Mouse (Mus musculus): Measurements from ENCODE around the gene Hspa1a. TPM values are rescaled to one million over a fixed set of nuclear protein-coding genes. Genes with fewer than 3 reads are reported as not detected.
"Not testable (repeated sequence)": the region's sequence is repeated elsewhere in the genome, so short reads cannot be mapped to it uniquely, and the experiment has no call there.

Hspa1a gene
- polyA plus RNA-seq (2012; rRNA removed): 4.4 and 5.5 TPM in 2 replicates

DNA sequence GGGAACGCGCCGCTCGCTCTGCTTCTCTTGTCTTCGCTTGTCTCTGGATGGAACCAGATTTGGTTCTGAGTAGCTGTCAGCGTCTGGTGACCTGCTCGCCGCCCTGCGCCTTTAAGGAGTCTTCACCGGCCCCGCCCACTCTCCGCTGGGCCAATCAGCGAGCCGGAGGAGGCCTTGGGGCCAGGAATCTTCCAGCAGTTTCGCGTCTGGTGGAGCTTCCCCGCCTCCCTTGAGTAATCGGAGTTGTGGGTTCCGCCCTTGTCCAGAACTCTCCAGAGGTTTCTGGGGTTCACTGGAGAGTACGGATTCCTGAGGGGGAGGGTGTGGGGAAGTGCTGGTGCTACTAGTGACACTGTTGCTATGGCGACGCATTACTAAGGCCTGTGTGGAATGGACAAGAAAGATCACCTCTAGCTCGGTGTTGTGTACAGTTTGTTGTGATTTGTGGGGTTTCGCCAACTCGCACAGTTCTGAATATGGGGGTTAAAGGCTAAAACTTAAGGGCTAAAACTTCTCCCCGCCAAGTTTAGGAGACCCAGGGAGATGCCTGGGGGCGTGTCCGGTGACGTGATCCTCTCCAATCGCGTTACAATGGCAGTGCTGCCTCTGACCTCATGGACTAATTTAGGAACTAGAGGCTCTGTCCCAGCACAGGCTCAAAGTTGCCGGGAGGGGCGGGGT lies at the start of gene Hspa1a, which contains the start of gene Hspa1l:
Hspa1a (minus strand) TSS at position 88 of the 681 bp plus-strand sequence.
Hspa1l (plus strand) TSS at position 635 of the 681 bp plus-strand sequence.
- not testable (repeated sequence) for H3K36me3 ChIP-seq (ENCODE audit: control insufficient read depth, insufficient read depth, low read length); H3K27me3 ChIP-seq (ENCODE audit: control insufficient read depth, insufficient read depth, low read length); H3K4me1 ChIP-seq (ENCODE audit: control insufficient read depth, insufficient read depth, low read length)
- TF ChIP-seq POLR2A (IDR thresholded peaks at IDR 0.05; ENCODE audit: control insufficient read depth, low read depth, low read length): peak; percentile 42; the same call in 1 of the 2 replicates
- Histone ChIP-seq H3K27ac (ENCODE audit: control insufficient read depth, insufficient read depth, low read depth, low read length) (peak within 1 kb of the TSS; percentile 86), H3K4me3 (ENCODE audit: control insufficient read depth, low read depth, low read length) (peak within 1 kb of the TSS; percentile 91)

GRCm38 (mm10) chr17:35021163-35021808 lies 49.3 kb upstream of the Hspa1a start:
- peak; percentile 96 for TF ChIP-seq CTCF (IDR thresholded peaks at IDR 0.05; ENCODE audit: control insufficient read depth, insufficient read depth, insufficient replicate concordance, low read depth, low read length)
- TF ChIP-seq POLR2A (IDR thresholded peaks at IDR 0.05; ENCODE audit: control insufficient read depth, low read depth, low read length): no peak
- no peak overlapping the region; the same call in 1 of the 2 replicates for H3K4me3 ChIP-seq (ENCODE audit: control insufficient read depth, low read depth, low read length)
- no peaks in the 10 kb centered on the region for H3K36me3 ChIP-seq (ENCODE audit: control insufficient read depth, insufficient read depth, low read length)
- H3K27me3 ChIP-seq (ENCODE audit: control insufficient read depth, insufficient read depth, low read length): no peaks in the 10 kb centered on the region
- H3K4me1 ChIP-seq (ENCODE audit: control insufficient read depth, insufficient read depth, low read length): peaks cover 5% of the 10 kb centered on the region
- H3K27ac ChIP-seq (ENCODE audit: control insufficient read depth, insufficient read depth, low read depth, low read length): 0 out of 2 replicates have a peak overlapping the region, but pooled peaks have one; percentile 21

DNA sequence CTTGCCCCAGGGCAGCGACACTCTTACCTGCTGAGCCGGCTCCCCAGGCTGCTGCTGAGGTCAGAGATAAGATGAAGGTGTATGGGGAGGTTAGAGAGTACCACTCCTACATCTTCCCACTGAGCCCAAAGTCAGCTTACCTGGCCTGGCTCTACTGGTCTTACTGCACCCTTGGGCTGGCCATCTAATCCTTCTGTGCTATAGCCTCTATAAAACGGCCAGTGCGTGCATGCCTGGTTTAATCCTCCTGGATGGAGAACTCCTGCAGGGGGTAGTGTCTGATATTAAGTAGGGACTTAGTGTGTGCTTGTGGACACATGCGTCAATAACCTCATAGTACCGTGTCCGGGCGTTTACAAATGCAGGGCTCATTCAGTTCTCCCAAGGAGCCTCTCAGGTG lies 48.6 kb upstream of the Hspa1a start:
- Histone ChIP-seq H3K27me3 (ENCODE audit: control insufficient read depth, insufficient read depth, low read length) (no peaks in the 10 kb centered on the region), H3K4me3 (ENCODE audit: control insufficient read depth, low read depth, low read length) (peak overlapping the region; percentile 37), H3K4me1 (ENCODE audit: control insufficient read depth, insufficient read depth, low read length) (peaks cover 5% of the 10 kb centered on the region), H3K36me3 (ENCODE audit: control insufficient read depth, insufficient read depth, low read length) (no peaks in the 10 kb centered on the region), H3K27ac (ENCODE audit: control insufficient read depth, insufficient read depth, low read depth, low read length) (no peak overlapping the region)
- TF ChIP-seq POLR2A (IDR thresholded peaks at IDR 0.05; ENCODE audit: control insufficient read depth, low read depth, low read length) (no peak), CTCF (IDR thresholded peaks at IDR 0.05; ENCODE audit: control insufficient read depth, insufficient read depth, insufficient replicate concordance, low read depth, low read length) (no peak)

GRCm38 (mm10) chr17:35019894-35020293 lies 47.9 kb upstream of the Hspa1a start:
- Histone ChIP-seq H3K4me1 (ENCODE audit: control insufficient read depth, insufficient read depth, low read length) (peaks cover 5% of the 10 kb centered on the region), H3K27ac (ENCODE audit: control insufficient read depth, insufficient read depth, low read depth, low read length) (no peak overlapping the region), H3K4me3 (ENCODE audit: control insufficient read depth, low read depth, low read length) (no peak overlapping the region), H3K36me3 (ENCODE audit: control insufficient read depth, insufficient read depth, low read length) (no peaks in the 10 kb centered on the region), H3K27me3 (ENCODE audit: control insufficient read depth, insufficient read depth, low read length) (no peaks in the 10 kb centered on the region)
- no peak for TF ChIP-seq CTCF (IDR thresholded peaks at IDR 0.05; ENCODE audit: control insufficient read depth, insufficient read depth, insufficient replicate concordance, low read depth, low read length)
- TF ChIP-seq POLR2A (IDR thresholded peaks at IDR 0.05; ENCODE audit: control insufficient read depth, low read depth, low read length): no peak

DNA sequence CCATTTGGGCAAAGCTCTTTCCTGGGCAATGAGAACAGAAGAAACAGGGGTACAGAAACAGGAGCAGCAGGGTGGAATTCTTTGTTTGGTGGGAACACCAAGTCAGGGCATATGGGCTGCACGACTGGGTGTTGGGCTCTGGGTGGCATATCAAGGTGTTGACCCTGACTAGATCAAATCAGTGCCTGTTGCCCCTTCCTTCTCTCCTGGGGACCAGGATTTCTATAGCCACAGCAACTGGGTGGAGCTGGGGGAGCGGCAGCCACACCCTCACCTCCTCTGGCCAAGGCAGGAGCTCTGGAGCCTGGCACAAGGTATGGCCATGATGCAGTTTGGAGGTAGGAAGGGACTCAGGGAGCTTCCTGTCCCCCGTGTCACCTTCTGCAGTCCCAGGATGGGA lies 46.2 kb upstream of the Hspa1a start:
- no peak for TF ChIP-seq POLR2A (IDR thresholded peaks at IDR 0.05; ENCODE audit: control insufficient read depth, low read depth, low read length)
- TF ChIP-seq CTCF (IDR thresholded peaks at IDR 0.05; ENCODE audit: control insufficient read depth, insufficient read depth, insufficient replicate concordance, low read depth, low read length): no peak
- H3K4me3 ChIP-seq (ENCODE audit: control insufficient read depth, low read depth, low read length): no peak overlapping the region
- H3K36me3 ChIP-seq (ENCODE audit: control insufficient read depth, insufficient read depth, low read length): no peaks in the 10 kb centered on the region
- H3K27ac ChIP-seq (ENCODE audit: control insufficient read depth, insufficient read depth, low read depth, low read length): no peak overlapping the region
- H3K27me3 ChIP-seq (ENCODE audit: control insufficient read depth, insufficient read depth, low read length): no peaks in the 10 kb centered on the region
- peaks cover 5% of the 10 kb centered on the region for H3K4me1 ChIP-seq (ENCODE audit: control insufficient read depth, insufficient read depth, low read length)

- H3K4me3 ChIP-seq (ENCODE audit: control insufficient read depth, low read depth, low read length): no peak overlapping the region
- TF ChIP-seq CTCF (IDR thresholded peaks at IDR 0.05; ENCODE audit: control insufficient read depth, insufficient read depth, insufficient replicate concordance, low read depth, low read length) (no peak), POLR2A (IDR thresholded peaks at IDR 0.05; ENCODE audit: control insufficient read depth, low read depth, low read length) (no peak)
- no peaks in the 10 kb centered on the region for H3K27me3 ChIP-seq (ENCODE audit: control insufficient read depth, insufficient read depth, low read length)
- H3K4me1 ChIP-seq (ENCODE audit: control insufficient read depth, insufficient read depth, low read length): peaks cover 5% of the 10 kb centered on the region
- no peaks in the 10 kb centered on the region for H3K36me3 ChIP-seq (ENCODE audit: control insufficient read depth, insufficient read depth, low read length)
- no peak overlapping the region for H3K27ac ChIP-seq (ENCODE audit: control insufficient read depth, insufficient read depth, low read depth, low read length)
These were observed 45.7 kb upstream of the Hspa1a start for GRCm38 (mm10) chr17:35017706-35018030.

DNA sequence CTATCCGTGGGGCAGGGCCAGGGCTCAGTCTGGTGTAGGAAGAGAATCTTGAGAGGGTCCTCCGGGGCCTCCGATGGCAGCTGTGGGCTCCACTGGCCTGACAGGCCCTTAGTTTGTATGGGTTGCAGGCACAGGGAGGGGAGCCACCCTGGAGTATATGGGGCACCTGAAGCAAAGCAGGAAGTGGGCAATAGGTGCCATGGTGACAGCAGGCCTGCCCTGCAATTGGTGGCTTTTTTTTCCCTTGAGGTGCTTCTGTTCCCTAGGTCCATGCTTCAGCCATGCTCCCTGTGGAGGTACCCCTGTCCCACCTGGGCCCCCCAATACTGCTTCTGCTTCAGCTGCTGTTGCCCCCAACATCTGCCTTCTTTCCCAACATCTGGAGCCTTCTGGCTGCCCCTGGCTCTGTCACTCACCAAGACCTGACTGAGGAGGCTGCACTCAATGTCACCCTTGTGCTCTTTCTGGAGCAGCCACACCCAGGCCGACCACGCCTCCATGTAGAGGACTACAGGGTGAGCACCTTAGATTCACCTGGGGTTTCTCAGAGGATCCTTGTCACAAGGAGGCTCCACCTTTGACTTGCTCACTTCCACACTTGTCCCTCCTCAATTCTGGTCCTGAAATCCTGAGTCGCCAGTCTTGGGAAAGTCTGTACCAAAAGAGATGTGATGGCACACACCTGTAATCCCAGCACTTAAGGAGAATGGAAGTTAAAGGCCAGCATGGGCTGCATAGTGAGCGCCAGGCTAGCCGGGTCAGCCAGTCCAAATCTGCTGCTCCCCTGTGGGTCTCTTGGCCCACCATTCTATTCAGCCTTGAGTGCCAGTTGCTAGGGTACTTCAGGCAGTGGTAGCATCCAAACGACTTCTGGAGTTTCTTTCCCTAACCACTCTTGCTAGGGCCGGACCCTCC lies 45.1 kb upstream of the Hspa1a start:
- peaks cover 5% of the 10 kb centered on the region for H3K4me1 ChIP-seq (ENCODE audit: control insufficient read depth, insufficient read depth, low read length)
- H3K36me3 ChIP-seq (ENCODE audit: control insufficient read depth, insufficient read depth, low read length): no peaks in the 10 kb centered on the region

More for the DNA sequence above, 45.1 kb upstream of the Hspa1a start:
- H3K27me3 ChIP-seq (ENCODE audit: control insufficient read depth, insufficient read depth, low read length): no peaks in the 10 kb centered on the region
- H3K4me3 ChIP-seq (ENCODE audit: control insufficient read depth, low read depth, low read length): no peak overlapping the region
- no peak for TF ChIP-seq CTCF (IDR thresholded peaks at IDR 0.05; ENCODE audit: control insufficient read depth, insufficient read depth, insufficient replicate concordance, low read depth, low read length)
- TF ChIP-seq POLR2A (IDR thresholded peaks at IDR 0.05; ENCODE audit: control insufficient read depth, low read depth, low read length): no peak
- H3K27ac ChIP-seq (ENCODE audit: control insufficient read depth, insufficient read depth, low read depth, low read length): no peak overlapping the region
